Mouse (Mus musculus) ES-Bruce4 (cell line): ENCODE measurements around the gene Gsk3b. TPM values are rescaled to one million over a fixed set of nuclear protein-coding genes. Genes with fewer than 3 reads are reported as not detected.
A peak's percentile ranks its signal among the peaks of the same experiment; 100 is the strongest.
"Not testable (repeated sequence)": the region's sequence is repeated elsewhere in the genome, so short reads cannot be mapped to it uniquely, and the experiment has no call there.

Experiments
- H3K27ac ChIP-seq: 2 replicates; pipeline ENCODE4 v1.5.1; 2012; ENCODE audit warnings: low read length, inconsistent platforms; ENCODE audit not compliant: insufficient read depth
- H3K27me3 ChIP-seq: 2 replicates; pipeline ENCODE4 v1.6.1; 2012; ENCODE audit warnings: mild to moderate bottlenecking, low read length, inconsistent platforms; ENCODE audit not compliant: control insufficient read depth, poor library complexity, insufficient read depth, severe bottlenecking
- H3K36me3 ChIP-seq: 2 replicates; pipeline ENCODE4 v1.6.1; 2012; ENCODE audit warnings: inconsistent platforms, mild to moderate bottlenecking, low read length, moderate library complexity; ENCODE audit not compliant: control insufficient read depth, poor library complexity, insufficient read depth, severe bottlenecking
- H3K4me1 ChIP-seq: one replicate; pipeline ENCODE4 v1.8.1; 2011; ENCODE audit warnings: low read length; ENCODE audit not compliant: control insufficient read depth, insufficient read depth
- H3K4me3 ChIP-seq: 2 replicates; pipeline ENCODE4 v1.5.1; 2011; ENCODE audit warnings: low read depth, mild to moderate bottlenecking, low read length
- H3K9ac ChIP-seq: 2 replicates; pipeline ENCODE4 v1.6.1; 2012; ENCODE audit warnings: low read depth, mild to moderate bottlenecking, inconsistent platforms; ENCODE audit not compliant: poor library complexity, severe bottlenecking
- H3K9me3 ChIP-seq: replicated peaks from 2 replicates; pipeline ENCODE4 v1.6.1; 2012; ENCODE audit warnings: mild to moderate bottlenecking, low read length, inconsistent platforms; ENCODE audit not compliant: control insufficient read depth, poor library complexity, insufficient read depth, severe bottlenecking
- CTCF ChIP-seq: IDR thresholded peaks from one replicate; pipeline ENCODE4 v1.8.1; 2011; ENCODE audit warnings: low read depth, low read length
- EP300 ChIP-seq: IDR thresholded peaks from 2 replicates; pipeline ENCODE4 v1.6.1; 2011; ENCODE audit warnings: low read depth, low read length; ENCODE audit not compliant: insufficient read depth
- POLR2A ChIP-seq: IDR thresholded peaks from one replicate; pipeline ENCODE4 v1.8.1; 2011; ENCODE audit warnings: low read length; ENCODE audit not compliant: insufficient read depth
- polyA plus RNA-seq: library from polyadenylated mRNA; stranded (reverse); fragments of >200 nt; gene quantifications from 2 replicates; pipeline ENCODE4 v1.2.4, GENCODE M21; 2011; ENCODE audit warnings: low read depth; ENCODE audit not compliant: missing spikeins, insufficient read depth, insufficient read length

The Gsk3b gene
- polyA plus RNA-seq, 1 experiment = 51.6 TPM

DNA sequence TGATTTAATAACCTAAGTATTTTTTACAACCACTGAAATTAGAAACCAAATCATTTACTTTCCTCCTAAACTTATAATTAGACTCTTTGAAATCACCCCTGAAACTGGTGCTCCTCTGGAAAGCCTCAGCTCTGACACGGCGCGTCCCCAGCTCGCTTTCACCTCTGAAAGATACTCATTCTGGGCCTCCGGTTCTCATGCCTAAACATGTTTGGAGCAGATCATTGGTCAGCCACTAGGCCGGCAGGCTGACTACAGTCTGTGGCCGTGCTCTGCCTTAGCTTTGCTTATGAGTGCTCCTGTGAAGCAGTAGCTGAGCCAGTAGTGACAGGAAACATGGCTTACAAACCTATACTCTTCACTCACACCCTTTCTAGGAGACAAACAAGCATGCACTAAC lies 116.5 kb downstream of the Gsk3b start:
- Histone ChIP-seq H3K4me1 (no peaks in the 10 kb centered on the region), H3K9ac (no peak overlapping the region), H3K36me3 (peaks cover 6% of the 10 kb centered on the region), H3K4me3 (no peak overlapping the region), H3K27ac (no peak overlapping the region), H3K9me3 (no peaks in the 10 kb centered on the region), H3K27me3 (no peaks in the 10 kb centered on the region)
- TF ChIP-seq CTCF (no peak), EP300 (no peak), POLR2A (no peak)

DNA sequence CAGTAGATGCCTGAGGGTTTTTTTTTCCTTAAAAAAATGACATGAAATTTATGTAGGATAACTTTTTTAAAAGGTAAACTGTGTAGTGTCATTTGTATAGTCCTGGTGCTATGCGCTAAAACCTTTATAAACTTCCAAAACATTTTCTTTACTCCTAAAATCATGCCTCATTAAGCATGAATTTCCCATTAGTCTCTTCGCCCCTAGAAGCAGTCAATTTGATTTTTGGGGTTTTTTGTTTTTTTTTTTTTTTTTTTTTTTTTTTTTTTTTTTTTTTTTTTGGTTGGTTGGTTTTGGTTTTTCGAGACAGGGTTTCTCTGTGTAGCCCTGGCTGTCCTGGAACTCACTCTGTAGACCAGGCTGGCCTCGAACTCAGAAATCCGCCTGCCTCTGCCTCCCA lies 133.7 kb downstream of the Gsk3b start:
- H3K4me3 ChIP-seq, H3K4me1 ChIP-seq, H3K9ac ChIP-seq, H3K27me3 ChIP-seq, H3K27ac ChIP-seq, H3K9me3 ChIP-seq: not testable (repeated sequence)
- H3K36me3 ChIP-seq = peaks cover 14% of the 10 kb centered on the region

DNA sequence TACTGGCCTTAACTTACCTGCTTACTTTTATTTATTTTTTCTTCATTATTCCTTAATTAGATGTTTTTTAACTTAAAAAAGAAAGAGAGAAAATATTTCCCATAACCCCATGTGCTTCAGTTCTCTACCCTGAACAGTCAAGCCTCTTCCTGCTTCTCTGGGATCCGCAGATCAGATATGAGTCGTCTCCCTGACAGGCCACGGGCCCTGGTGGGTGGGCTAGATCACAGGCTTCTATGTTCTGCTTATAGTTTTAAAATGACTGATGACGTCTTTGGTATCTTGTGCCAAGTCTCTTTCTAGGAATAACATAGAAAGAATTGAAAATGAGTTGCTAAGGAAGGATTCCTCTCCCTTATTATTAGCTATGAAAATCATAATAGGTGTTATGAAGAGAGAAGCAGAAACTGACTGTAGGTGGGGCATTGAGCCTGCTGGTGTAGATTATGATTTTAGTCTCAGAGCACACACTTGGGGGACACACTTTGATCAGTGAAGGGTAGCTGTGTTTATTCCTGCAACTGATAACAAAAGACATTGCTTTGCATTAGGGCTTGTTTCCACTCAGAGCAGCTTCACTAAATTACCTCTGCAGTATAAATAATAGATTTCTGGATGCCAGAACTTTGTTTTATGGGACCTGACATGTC lies 148.3 kb downstream of the Gsk3b start:
- no peaks in the 10 kb centered on the region for H3K27me3 ChIP-seq
- TF ChIP-seq POLR2A = no peak
- no peak for TF ChIP-seq CTCF
- TF ChIP-seq EP300 = no peak
- H3K9me3 ChIP-seq = no peaks in the 10 kb centered on the region
- no peaks in the 10 kb centered on the region; the same call in 1 of the 2 replicates for H3K36me3 ChIP-seq
- no peak overlapping the region for H3K27ac ChIP-seq
- no peak overlapping the region for H3K4me3 ChIP-seq
- no peak overlapping the region for H3K9ac ChIP-seq
- no peaks in the 10 kb centered on the region for H3K4me1 ChIP-seq

DNA sequence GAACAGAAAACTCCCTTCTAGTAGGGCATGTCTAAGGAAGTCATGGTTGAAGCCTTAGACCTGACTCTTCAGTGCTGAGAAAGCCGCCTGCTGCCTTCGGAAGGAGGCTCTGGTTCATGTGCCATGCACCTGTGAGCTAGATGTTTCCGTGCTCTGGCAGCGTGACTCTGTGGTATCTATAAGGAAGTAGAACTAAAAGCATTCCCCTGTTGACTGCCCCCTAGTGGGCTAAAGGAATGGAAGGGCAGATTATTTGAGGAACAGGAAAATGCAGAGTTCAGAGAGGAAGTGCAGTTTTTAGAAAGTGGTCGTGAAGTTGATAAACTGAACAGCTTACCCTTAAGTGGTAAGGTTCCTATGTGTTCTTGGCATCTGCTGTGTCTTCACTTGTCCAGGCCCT lies 150.9 kb downstream of the Gsk3b start:
- Histone ChIP-seq H3K36me3 (no peaks in the 10 kb centered on the region), H3K4me1 (no peaks in the 10 kb centered on the region), H3K9ac (no peak overlapping the region), H3K9me3 (no peaks in the 10 kb centered on the region), H3K27me3 (no peaks in the 10 kb centered on the region), H3K4me3 (no peak overlapping the region), H3K27ac (no peak overlapping the region)
- TF ChIP-seq CTCF (peak; percentile 17), POLR2A (no peak)

DNA sequence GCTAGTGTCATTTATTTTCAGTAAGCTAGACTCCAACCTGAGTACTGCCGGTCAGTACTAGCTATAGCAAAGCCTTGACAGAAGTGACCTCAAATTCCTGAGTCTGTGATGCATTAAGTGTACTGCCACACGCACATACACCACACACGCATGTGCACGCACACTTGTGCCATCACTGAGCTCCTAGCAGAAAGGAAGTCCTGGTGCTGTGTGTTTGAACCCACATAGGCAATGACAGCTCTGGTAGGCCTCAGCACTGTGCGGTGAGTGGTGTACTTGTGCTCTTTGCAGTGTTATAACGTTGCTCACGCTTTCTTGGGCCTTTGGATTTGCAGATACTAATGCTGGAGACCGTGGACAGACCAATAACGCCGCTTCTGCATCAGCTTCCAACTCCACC lies 151.4 kb downstream of the Gsk3b start:
- H3K9me3 ChIP-seq = no peaks in the 10 kb centered on the region
- no peaks in the 10 kb centered on the region for H3K27me3 ChIP-seq
- H3K9ac ChIP-seq = no peak overlapping the region
- no peaks in the 10 kb centered on the region for H3K36me3 ChIP-seq
- no peak overlapping the region for H3K4me3 ChIP-seq
- H3K27ac ChIP-seq = no peak overlapping the region
- no peaks in the 10 kb centered on the region for H3K4me1 ChIP-seq
- TF ChIP-seq CTCF = no peak
- TF ChIP-seq EP300 = no peak
- TF ChIP-seq POLR2A = no peak

DNA sequence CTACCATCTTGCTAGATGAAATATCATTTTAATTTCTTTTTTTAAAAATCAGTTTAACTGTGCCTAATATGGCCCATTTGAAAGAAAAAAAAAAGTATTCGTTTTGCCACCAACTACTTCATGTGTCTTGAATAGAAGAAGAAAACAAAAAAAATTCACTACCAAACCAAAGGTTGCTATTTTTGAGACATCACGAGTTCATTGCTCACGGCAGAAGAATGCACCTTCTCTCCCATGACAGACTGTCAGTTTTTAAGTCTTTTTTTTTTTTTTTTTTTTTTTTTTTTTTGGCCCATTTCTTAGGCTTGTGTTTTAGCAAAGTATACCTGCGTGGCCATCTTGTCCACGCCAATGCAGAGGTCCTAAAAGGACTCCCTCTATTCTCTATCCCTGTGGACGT lies 155.3 kb downstream of the Gsk3b start:
- H3K27me3 ChIP-seq = no peaks in the 10 kb centered on the region
- no peak for TF ChIP-seq EP300
- TF ChIP-seq POLR2A = no peak
- no peak for TF ChIP-seq CTCF
- no peaks in the 10 kb centered on the region for H3K9me3 ChIP-seq
- no peak overlapping the region for H3K4me3 ChIP-seq
- no peaks in the 10 kb centered on the region for H3K36me3 ChIP-seq
- H3K27ac ChIP-seq = no peak overlapping the region
- H3K4me1 ChIP-seq = peaks cover 2% of the 10 kb centered on the region
- no peak overlapping the region for H3K9ac ChIP-seq
